Mouse (Mus musculus) urinary bladder, postnatal 4 days (tissue): ENCODE data around the gene Bmpr1b.

Experiments
- DNase-seq, 2 experiments: peaks; one replicate each; pipeline ENCODE4 v3.0.0; 2021 to 2022; ENCODE audit warnings: low spot score in 2 of 2

Bmpr1b gene

GRCm38 (mm10) chr3:142113208-142113607 is 56.0 kb downstream of the Bmpr1b start:
- DNase-seq: no peak

- DNase-seq: no peak
Measured at GRCm38 (mm10) chr3:142106227-142106626, 63.0 kb downstream of the Bmpr1b start.

- no peak for DNase-seq
Measured at GRCm38 (mm10) chr3:142104027-142104805, 65.0 kb downstream of the Bmpr1b start.

- no peak for DNase-seq
Measured at GRCm38 (mm10) chr3:142103622-142104021, 65.6 kb downstream of the Bmpr1b start.

- no peak for DNase-seq
Measured at GRCm38 (mm10) chr3:142099151-142099550, 70.1 kb downstream of the Bmpr1b start.

GRCm38 (mm10) chr3:142094049-142094448 is 75.2 kb downstream of the Bmpr1b start:
- DNase-seq: no peak

GRCm38 (mm10) chr3:142089684-142090083 is 79.5 kb downstream of the Bmpr1b start:
- no peak for DNase-seq

GRCm38 (mm10) chr3:142085938-142086337 is 83.3 kb downstream of the Bmpr1b start:
- DNase-seq: no peak

- no peak for DNase-seq
Measured at GRCm38 (mm10) chr3:142084091-142084490, 85.1 kb downstream of the Bmpr1b start.

GRCm38 (mm10) chr3:142077723-142078302 is 91.4 kb downstream of the Bmpr1b start:
- DNase-seq: no peak

GRCm38 (mm10) chr3:142071601-142072000 is 97.6 kb downstream of the Bmpr1b start:
- no peak for DNase-seq

- no peak for DNase-seq
Measured at GRCm38 (mm10) chr3:142066792-142067346, 102.4 kb downstream of the Bmpr1b start.

GRCm38 (mm10) chr3:142065111-142065510 is 104.1 kb downstream of the Bmpr1b start:
- no peak for DNase-seq

- DNase-seq: no peak
Measured at GRCm38 (mm10) chr3:142063536-142064226, 105.5 kb downstream of the Bmpr1b start.

- DNase-seq: no peak
Measured at GRCm38 (mm10) chr3:142061267-142061666, 108.0 kb downstream of the Bmpr1b start.

- no peak for DNase-seq
Measured at GRCm38 (mm10) chr3:142059890-142060289, 109.3 kb downstream of the Bmpr1b start.

GRCm38 (mm10) chr3:142050681-142051080 is 118.5 kb downstream of the Bmpr1b start:
- no peak for DNase-seq

- no peak for DNase-seq
Measured at GRCm38 (mm10) chr3:142049610-142050009, 119.6 kb downstream of the Bmpr1b start.

- DNase-seq: no peak
Measured at GRCm38 (mm10) chr3:142049093-142049492, 120.1 kb downstream of the Bmpr1b start.

- DNase-seq: no peak
Measured at GRCm38 (mm10) chr3:142048493-142048892, 120.7 kb downstream of the Bmpr1b start.

GRCm38 (mm10) chr3:142043463-142043862 is 125.8 kb downstream of the Bmpr1b start:
- no peak for DNase-seq

GRCm38 (mm10) chr3:142043006-142043405 is 126.2 kb downstream of the Bmpr1b start:
- no peak for DNase-seq
